Mouse (Mus musculus): ENCODE measurements around the gene Rhno1.
"Not testable (repeated sequence)": the region's sequence is repeated elsewhere in the genome, so short reads cannot be mapped to it uniquely, and the experiment has no call there.

Gene Rhno1

DNA sequence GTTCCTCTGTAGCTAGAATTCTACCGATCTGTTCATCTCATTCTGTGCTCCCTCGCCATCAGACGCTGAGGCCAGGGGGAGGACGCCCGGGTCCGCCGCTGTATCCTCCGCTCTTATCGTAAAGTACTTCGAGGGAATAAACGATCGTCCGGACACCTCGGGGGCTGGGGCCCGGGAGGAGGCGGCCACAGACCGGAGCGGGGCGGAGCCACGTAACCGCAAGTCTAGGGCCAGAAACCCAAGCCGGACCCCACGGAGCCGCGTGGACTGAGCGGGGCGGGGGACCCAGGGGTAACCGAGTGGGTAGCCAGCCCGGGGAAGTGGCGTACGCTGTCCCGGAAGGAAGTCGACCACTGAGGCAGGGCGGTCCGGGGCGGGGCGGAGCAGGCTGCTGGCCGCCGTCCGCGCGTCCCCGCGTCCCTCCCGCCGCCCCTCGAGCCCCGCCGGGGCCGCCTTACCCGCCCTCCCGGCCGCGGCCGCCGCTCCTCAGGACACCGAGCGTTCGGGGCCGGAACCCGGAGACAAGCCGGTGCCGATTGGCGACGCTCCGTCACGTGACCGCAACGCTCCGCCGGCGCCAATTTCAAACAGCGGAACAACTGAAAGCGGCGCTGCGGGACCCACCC is at the start of gene Rhno1, which contains the start of gene Foxm1:
Gene Rhno1 (minus strand): TSS at position 531 of the 626 bp plus-strand sequence.
Gene Foxm1 (plus strand): TSS at position 587 of the 626 bp plus-strand sequence.
- DNase-seq (ENCODE audit: low spot score in 2 of 2), result peak; percentile 86

- peak in 1 of 2 experiments; percentile 63 for DNase-seq (ENCODE audit: low spot score in 2 of 2)
Observed at GRCm38 (mm10) chr6:128411115-128411514, 48.4 kb upstream of the Rhno1 start.

GRCm38 (mm10) chr6:128410305-128410704 is 47.6 kb upstream of the Rhno1 start:
- DNase-seq (ENCODE audit: low spot score in 2 of 2), result no peak

DNA sequence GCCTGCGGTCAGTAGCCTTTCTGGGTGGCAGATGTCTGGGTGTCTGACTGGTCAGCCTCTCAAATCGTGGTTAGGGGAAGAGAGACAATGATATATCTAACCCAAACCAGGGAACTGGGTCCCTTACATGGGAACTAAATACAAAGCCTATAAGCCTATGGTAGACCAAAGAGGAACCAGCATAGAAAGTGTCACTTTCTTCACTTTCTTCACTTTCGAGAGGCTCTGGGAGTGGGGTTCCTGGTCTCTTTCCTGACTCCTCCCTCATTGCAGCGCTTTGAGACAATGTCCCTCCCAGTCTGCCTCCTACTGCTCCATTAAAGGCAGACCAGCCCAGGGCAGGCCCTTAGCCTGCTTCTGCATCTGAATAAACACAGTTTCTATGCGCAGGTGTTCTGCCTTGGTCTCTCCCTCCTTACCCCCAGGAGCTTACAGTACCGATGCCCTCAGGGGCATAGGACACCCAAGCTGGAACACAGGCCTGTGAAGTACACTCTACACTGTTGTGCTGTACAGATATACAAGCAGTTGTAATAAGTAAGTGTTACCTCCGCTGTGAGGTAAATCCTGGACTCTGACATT is 45.9 kb upstream of the Rhno1 start:
- no peak for DNase-seq (ENCODE audit: low spot score in 2 of 2)

- DNase-seq (ENCODE audit: low spot score in 2 of 2), result no peak
Observed at GRCm38 (mm10) chr6:128404708-128405107, 42.0 kb upstream of the Rhno1 start.

DNA sequence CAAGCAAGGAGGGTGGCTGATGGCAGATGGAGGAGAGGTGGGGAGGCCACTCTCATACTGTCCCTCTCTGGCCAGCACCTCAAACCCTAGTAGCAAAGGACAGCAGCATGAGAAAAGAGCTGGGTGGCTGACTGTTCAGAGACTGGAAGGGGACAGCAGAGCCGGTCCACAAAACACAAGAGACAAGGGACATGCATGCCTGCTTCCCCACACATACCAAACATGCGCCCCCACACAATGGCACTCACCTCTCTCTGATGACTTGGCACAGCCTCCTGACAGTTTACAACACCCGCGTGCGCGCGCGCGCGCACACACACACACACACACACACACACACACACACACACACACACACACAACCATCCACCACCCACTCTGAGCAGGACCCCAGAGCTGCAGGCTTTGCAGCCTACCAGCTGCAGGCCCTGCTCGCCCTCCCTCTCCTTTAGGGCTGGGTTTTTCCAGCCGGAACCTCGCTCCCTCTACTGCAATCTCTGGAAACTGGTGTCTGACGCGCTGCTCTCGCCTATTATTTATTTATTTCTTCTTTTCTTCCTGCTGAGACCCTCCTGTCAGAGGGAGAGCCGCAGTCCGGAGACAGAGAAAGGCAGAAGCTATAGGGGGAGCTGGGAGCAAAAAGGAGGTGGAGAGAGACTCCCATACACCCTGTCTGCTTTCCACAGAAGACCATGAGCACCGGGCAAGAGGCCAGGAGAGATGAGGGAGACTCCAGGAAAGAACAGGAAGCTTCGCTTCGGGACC is 36.9 kb upstream of the Rhno1 start:
- DNase-seq (ENCODE audit: low spot score in 2 of 2), result no peak

DNA sequence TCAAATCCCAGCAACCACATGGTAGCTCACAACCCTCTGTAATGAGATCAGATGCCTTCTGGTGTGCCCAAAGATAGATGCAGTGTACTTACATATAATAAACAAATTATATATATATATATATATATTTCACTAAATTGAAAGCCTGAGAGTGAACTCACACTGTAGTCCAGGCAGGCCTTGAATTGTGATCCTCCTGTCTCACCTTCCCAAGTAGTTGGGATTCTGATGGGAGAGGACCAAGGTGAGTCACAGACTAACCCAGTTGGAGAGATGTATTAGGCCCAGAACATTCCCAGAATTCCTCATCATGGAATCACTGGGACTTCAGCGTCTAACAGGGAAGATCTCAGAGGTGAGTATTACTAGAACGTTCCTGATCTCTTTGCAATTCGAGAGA is 36.3 kb upstream of the Rhno1 start, which contains the start of gene Nrip2:
Gene Nrip2 (plus strand): TSS at position 301 of the 400 bp plus-strand sequence.
- no peak for DNase-seq (ENCODE audit: low spot score in 2 of 2)

- DNase-seq (ENCODE audit: low spot score in 2 of 2), result no peak
Observed at GRCm38 (mm10) chr6:128397574-128398261, 35.0 kb upstream of the Rhno1 start.

DNA sequence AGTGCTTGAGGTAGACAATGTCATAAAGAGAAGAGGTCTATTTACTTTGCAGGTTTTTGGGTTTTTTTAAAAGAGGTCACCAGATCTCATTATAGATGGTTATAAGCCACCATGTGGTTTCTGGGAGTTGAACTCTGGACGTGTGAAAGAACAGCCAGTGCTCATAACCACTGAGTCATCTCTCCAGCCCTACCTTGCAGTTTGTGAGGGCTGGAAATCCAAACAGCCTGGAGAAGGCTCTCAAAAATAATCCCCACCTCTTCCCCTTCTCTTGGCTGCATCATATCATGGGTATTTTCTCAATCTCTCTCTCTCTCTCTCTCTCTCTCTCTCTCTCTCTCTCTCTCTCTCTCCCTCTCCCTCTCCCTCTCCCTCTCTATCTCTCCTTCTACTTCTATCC is 28.0 kb upstream of the Rhno1 start:
- DNase-seq (ENCODE audit: low spot score in 2 of 2), result no peak

DNA sequence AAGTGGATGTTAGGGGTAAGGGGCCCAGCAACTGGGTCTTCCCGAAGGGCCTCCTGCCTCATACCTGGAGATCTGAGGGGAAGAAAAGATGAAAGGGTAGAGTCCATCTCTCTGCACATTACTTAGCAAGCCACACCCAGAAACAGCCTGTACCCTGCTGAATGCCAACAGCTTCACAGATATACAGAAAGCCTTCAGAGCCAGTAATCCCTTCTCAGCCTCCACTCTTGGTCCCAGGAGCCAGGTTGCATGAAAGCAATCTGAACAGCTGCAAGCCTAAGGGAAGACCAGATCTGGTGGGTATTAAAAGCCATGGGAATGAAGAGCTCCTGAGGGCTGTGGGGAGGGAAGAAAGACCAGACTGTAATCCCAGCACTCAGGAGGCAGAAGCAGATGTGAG is 26.5 kb upstream of the Rhno1 start:
- DNase-seq (ENCODE audit: low spot score in 2 of 2), result no peak

GRCm38 (mm10) chr6:128385026-128385425 is 22.3 kb upstream of the Rhno1 start:
- DNase-seq (ENCODE audit: low spot score in 2 of 2), result no peak

- no peak for DNase-seq (ENCODE audit: low spot score in 2 of 2)
Observed at GRCm38 (mm10) chr6:128383752-128384151, 21.0 kb upstream of the Rhno1 start.

DNA sequence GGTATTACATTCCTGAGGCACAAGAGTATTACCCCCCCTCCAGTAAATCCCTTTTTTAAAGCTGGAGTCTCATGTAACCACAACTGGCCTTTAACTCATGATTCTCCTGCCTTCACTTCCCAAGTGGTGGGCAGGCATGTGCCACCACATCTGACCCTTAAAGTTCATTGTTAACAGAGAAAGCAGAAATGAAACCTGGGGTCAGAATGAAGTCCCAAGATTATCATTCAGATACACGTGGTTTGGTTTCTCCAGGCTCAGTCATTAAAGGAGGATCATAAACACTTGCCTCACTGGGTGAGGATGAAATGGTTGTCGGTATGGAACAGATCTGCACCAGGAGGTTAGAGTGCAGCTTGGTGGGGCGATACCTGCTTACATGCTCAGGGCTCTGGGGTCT is 18.5 kb upstream of the Rhno1 start:
- no peak for DNase-seq (ENCODE audit: low spot score in 2 of 2)

DNA sequence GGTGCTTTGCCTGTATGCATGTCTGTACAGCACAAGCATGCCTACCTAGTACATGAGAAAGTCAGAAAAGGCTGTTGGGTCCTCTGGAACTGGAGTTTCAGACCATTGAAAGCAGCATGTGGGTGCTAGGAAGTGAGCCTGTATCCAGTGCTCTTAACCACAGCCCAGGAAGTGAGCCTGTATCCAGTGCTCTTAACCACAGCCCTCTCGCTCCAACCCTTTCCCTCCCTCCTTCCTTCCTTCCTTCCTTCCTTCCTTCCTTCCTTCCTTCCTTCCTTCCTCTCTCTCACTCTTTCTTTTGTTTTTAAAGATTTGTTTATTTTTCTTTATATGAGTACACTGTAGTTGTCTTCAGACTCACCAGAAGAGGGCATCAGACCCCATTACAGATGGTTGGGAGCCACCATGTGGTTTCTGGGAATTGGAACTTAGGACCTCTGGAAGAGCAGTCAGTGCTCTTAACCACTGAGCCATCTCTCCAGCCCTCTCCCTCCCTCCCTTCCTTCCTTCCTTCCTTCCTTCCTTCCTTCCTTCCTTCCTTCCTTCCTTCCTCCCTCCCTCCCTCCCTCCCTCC is 18.0 kb upstream of the Rhno1 start:
- DNase-seq (ENCODE audit: low spot score in 2 of 2), result not testable (repeated sequence)

GRCm38 (mm10) chr6:128379636-128380035 is 16.9 kb upstream of the Rhno1 start:
- no peak for DNase-seq (ENCODE audit: low spot score in 2 of 2)

GRCm38 (mm10) chr6:128376371-128377085 is 13.8 kb upstream of the Rhno1 start:
- no peak for DNase-seq (ENCODE audit: low spot score in 2 of 2)

GRCm38 (mm10) chr6:128375192-128375591 is 12.5 kb upstream of the Rhno1 start, which contains the start of the genes Tex52 and Gm44596:
Gene Tex52 (plus strand): TSS chr6:128375456.
Gene Gm44596 (plus strand): TSS chr6:128375503.
- DNase-seq (ENCODE audit: low spot score in 2 of 2), result peak; percentile 42 to 66

GRCm38 (mm10) chr6:128370040-128370439 is 7.3 kb upstream of the Rhno1 start:
- DNase-seq (ENCODE audit: low spot score in 2 of 2), result no peak

- no peak for DNase-seq (ENCODE audit: low spot score in 2 of 2)
Observed at GRCm38 (mm10) chr6:128366466-128366865, 3.8 kb upstream of the Rhno1 start.

GRCm38 (mm10) chr6:128364721-128365120 is 2.0 kb upstream of the Rhno1 start:
- DNase-seq (ENCODE audit: low spot score in 2 of 2), result no peak
